Mouse (Mus musculus): ENCODE measurements at regions not wholly inside any gene's neighbourhood (a gene's known extent, or its start where the extent isn't known, plus 50 kb on each side); places are given as distances from the start of the nearest gene placed in this dataset.

DNA sequence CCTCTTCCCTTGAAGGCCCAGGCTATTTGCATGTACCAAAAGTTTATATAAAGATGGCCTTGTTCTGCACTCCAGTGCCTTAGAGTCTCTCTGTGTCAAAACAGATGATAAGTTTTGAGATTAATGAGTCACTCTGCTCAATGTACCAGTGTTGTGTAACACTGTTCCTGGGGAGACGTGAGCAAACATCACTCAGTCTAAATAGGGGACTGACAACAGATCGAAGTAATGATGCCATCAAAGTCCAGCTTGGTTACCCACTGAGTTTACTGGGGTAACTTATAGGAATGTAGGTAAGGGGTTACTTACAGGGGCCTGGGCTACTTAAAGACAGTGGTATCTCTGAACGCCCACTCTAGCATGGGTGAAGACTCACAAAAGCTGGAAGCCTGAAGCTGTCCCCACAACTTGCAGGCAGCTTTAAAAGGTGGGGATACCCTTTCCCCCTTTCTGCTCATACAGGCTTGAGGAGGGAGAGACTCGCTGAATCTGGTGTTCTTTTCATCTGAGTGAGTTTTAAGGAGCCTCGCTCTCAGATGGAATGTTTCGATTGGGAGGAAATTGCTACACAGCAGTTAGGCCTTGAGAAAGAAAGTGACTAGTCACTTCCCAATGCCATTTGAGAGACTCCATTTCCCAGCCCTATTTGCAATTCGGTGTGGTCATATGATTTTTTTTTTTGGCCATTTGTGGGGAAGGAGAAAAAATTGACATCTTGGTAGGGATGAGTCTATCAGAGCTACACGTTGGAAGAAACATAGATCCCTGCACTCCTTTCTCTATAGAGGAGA is 134.4 kb upstream of the Atp6ap2 start:
- TF ChIP-seq EP300 (IDR thresholded peaks at IDR 0.05; ENCODE audit: low read depth) (no peak), CTCF (IDR thresholded peaks at IDR 0.05; ENCODE audit: low read depth) (no peak)
